Mouse (Mus musculus) stomach, postnatal 0 days (tissue): ENCODE measurements around the gene Prickle1. TPM values are rescaled to one million over a fixed set of nuclear protein-coding genes. Genes with fewer than 3 reads are reported as not detected.

Source experiments
- ATAC-seq: fragments of 200-750 bp; cut with Nextera tagmentation; 2 replicates; pipeline ENCODE4 v1.8.0; 2017; ENCODE audit not compliant: low FRiP score, low TSS enrichment
- DNase-seq: peaks from one replicate; pipeline ENCODE4 v3.0.0-alpha.2; 2016; ENCODE audit warnings: low spot score
- H3K27ac ChIP-seq: fragments of 300-500 bp; sonication (generic); replicated peaks from 2 replicates; pipeline ENCODE4 v1.5.1; 2014; ENCODE audit warnings: mild to moderate bottlenecking, control low read depth
- H3K27me3 ChIP-seq: fragments of 300-500 bp; sonication (generic); 2 replicates; pipeline ENCODE4 v1.6.1; 2014; ENCODE audit warnings: low read length; ENCODE audit not compliant: control insufficient read depth, insufficient read depth
- H3K36me3 ChIP-seq: fragments of 300-500 bp; sonication (generic); 2 replicates; pipeline ENCODE4 v1.6.1; 2014; ENCODE audit warnings: low read length, mixed read lengths; ENCODE audit not compliant: control insufficient read depth, insufficient read depth
- H3K4me1 ChIP-seq: fragments of 300-500 bp; sonication (generic); replicated peaks from 2 replicates; pipeline ENCODE4 v1.6.1; 2014; ENCODE audit warnings: antibody characterized with exemption; ENCODE audit not compliant: control insufficient read depth, insufficient read depth
- H3K4me2 ChIP-seq: fragments of 300-500 bp; sonication (generic); replicated peaks from 2 replicates; pipeline ENCODE4 v1.6.1; 2014; ENCODE audit warnings: low read depth, mild to moderate bottlenecking, control low read depth, moderate library complexity
- H3K4me3 ChIP-seq: fragments of 300-500 bp; sonication (generic); 2 replicates; pipeline ENCODE4 v1.5.1; 2014; ENCODE audit warnings: low read depth, low read length, control low read depth
- H3K9ac ChIP-seq: fragments of 300-500 bp; sonication (generic); 2 replicates; pipeline ENCODE4 v1.6.1; 2014; ENCODE audit warnings: mild to moderate bottlenecking, low read length, control low read depth, mixed read lengths
- H3K9me3 ChIP-seq: fragments of 300-500 bp; sonication (generic); 2 replicates; pipeline ENCODE4 v1.6.1; 2016; ENCODE audit warnings: low read length; ENCODE audit not compliant: control insufficient read depth
- CTCF ChIP-seq: IDR thresholded peaks from 2 replicates; pipeline ENCODE4 v1.5.1; 2016; ENCODE audit warnings: antibody characterized with exemption, low read depth, mild to moderate bottlenecking, moderate library complexity
- EP300 ChIP-seq: optimal IDR thresholded peaks from 2 replicates; pipeline ENCODE3; 2016; ENCODE audit warnings: antibody characterized with exemption
- WGBS: fragments of 180-500 bp; shearing (Covaris S2); extraction: QIAGEN DNeasy Blood & Tissue Kit; methylation state at CpG from one replicate; pipeline ENCODE4 v1.1.7; 2014; 5-methylcytosine and 5-hydroxymethylcytosine counted together
- polyA plus RNA-seq: library from polyadenylated mRNA; unstranded; fragments of >200 nt; fragmentation: Nextera tagmentation; extraction: Ambion mirVana; gene quantifications from 2 replicates; pipeline ENCODE4 v1.2.1, GENCODE M21; 2015

Prickle1 gene
- polyA plus RNA-seq, 1 experiment from 2014 or later: 6.5 TPM

DNA sequence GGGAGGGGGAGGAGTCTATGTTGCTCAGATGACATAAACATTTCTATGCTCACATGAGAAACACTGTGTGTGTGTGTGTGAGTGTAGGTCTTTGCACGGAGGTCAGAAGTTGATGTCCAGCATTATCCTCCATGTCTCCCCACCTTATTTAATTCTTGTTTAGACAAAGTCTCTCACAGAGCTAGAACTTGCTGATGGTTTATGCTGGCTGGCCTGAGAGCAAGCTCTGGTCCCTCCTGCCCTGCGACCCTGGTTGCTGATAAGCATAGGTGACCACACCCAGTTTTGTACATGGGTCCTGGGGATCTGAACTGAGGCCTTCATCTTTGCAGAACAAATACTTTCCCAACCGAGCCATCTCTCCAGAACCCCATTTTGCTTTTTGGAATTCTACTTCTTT is 3.1 kb downstream of the Prickle1 start:
- 40% methylated on average over 3 of the region's 3 CpGs for WGBS
- no peaks in the 10 kb centered on the region for H3K4me1 ChIP-seq
- H3K27me3 ChIP-seq: no peaks in the 10 kb centered on the region
- TF ChIP-seq CTCF (no peak), EP300 (no peak)
- H3K9me3 ChIP-seq: no peaks in the 10 kb centered on the region
- H3K36me3 ChIP-seq: no peaks in the 10 kb centered on the region
- no peak overlapping the region for H3K4me3 ChIP-seq
- H3K9ac ChIP-seq: no peak overlapping the region
- no peak for DNase-seq
- peak overlapping the region; percentile 52; the same call in 1 of the 2 replicates for H3K4me2 ChIP-seq
- H3K27ac ChIP-seq: peak overlapping the region; percentile 76; the same call in 1 of the 2 replicates
- ATAC-seq: no peak

DNA sequence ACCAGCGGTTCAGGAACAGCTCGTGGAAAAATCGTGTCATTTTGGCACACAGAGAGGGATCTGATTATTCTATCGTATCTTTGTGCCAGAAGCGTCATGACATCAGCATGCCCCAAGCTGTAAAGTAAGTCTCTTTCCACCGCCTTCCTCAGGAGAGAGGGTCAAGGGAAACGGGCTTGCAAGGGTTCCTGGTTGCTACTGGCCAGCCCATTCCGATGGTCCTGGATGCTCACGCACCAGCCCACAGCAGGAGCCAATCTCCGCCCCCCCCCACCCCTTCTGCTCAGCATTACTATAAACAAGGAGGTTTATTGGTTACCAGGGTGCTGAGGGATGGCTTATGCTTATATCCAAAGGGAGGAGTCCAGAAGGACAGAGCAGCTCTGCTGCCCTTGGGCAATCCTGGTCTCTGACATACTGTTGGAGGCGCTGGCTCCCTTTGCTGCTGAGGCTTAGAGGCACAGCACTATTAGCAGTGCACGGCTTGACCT is 3.8 kb downstream of the Prickle1 start:
- Histone ChIP-seq H3K4me2 (peak overlapping the region; percentile 52), H3K9me3 (no peaks in the 10 kb centered on the region), H3K9ac (no peak overlapping the region), H3K27me3 (no peaks in the 10 kb centered on the region), H3K36me3 (no peaks in the 10 kb centered on the region), H3K4me1 (no peaks in the 10 kb centered on the region), H3K27ac (peak overlapping the region; percentile 76), H3K4me3 (peak overlapping the region; percentile 31)
- TF ChIP-seq CTCF: peak; percentile 66
- TF ChIP-seq EP300: no peak
- 10% methylated on average over 12 of the region's 12 CpGs for WGBS
- ATAC-seq (peak; percentile 56; the same call in 1 of the 2 replicates), DNase-seq (peak; percentile 61)

DNA sequence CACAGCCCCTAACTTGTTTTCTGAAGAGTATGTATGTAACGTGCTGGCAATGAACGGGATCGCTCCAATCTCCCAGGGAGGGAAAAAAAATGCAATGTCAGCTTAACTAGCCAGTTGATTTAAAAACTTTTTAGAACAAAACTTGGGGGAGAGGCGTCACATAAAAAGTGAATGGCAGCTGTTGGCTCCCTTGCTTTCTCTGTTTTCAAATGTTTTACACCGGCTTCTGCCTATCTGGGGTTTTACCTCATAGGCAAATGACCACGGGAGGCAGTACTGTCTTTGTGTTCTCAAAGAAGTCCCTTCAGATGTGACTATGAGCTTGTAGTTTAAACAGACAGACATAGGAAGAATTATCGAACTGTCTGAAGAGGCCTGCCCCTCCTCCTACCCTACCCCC is 4.3 kb downstream of the Prickle1 start:
- DNase-seq: no peak
- Histone ChIP-seq H3K4me3 (peak overlapping the region; percentile 31), H3K36me3 (no peaks in the 10 kb centered on the region), H3K9me3 (no peaks in the 10 kb centered on the region), H3K4me2 (peak overlapping the region; percentile 52), H3K9ac (no peak overlapping the region), H3K4me1 (no peaks in the 10 kb centered on the region), H3K27ac (peak overlapping the region; percentile 76), H3K27me3 (no peaks in the 10 kb centered on the region)
- TF ChIP-seq EP300: no peak
- peak; percentile 33; the same call in 1 of the 2 replicates for TF ChIP-seq CTCF
- ATAC-seq: no peak
- 28% methylated on average over 7 of the region's 7 CpGs for WGBS

DNA sequence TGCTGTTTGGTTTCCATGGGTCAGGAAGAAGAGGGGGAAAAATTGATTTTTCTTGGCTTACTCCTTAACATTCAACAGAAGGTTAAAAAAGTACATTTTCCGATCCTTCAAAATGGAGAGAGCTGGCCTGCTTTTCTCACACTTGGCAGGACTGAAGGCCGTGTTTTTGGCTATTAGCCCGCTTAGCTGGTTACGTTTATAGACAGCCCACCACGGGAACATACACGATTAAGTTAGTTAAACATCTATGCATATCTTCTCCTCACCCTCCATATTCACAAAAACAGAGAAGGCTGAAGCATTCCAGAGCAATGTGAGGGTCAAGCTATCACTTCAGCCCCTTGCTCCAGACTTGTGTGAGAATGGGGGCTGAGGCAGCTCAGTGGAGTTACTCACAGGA is 7.3 kb downstream of the Prickle1 start:
- no peaks in the 10 kb centered on the region for H3K9me3 ChIP-seq
- TF ChIP-seq CTCF (no peak), EP300 (no peak)
- H3K4me2 ChIP-seq: no peak overlapping the region
- DNase-seq (no peak), ATAC-seq (no peak)
- H3K4me3 ChIP-seq: no peak overlapping the region
- H3K27ac ChIP-seq: peak overlapping the region; percentile 14; the same call in 1 of the 2 replicates
- no peak overlapping the region for H3K9ac ChIP-seq
- no peaks in the 10 kb centered on the region for H3K36me3 ChIP-seq
- H3K27me3 ChIP-seq: no peaks in the 10 kb centered on the region
- no peaks in the 10 kb centered on the region for H3K4me1 ChIP-seq
- 39% methylated on average over 6 of the region's 6 CpGs for WGBS

DNA sequence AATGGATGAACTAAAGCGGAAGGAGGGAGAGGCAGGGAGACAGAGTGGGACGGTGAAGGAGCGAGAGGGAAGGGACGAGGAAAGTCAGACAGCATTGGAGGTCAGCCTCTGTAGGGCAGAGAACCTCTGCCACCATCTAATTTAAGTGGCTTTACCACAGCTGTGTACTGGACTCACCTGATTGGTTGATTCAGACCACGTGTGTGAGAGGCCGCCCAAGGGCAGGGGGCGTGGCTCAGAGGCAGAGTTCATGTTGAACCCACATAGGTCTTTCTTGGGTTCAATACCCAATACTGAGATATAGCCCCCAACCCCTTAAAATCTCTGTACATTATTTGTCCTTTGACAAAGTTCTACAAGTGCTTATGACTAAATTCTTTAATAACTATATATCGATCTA is 8.0 kb downstream of the Prickle1 start:
- Histone ChIP-seq H3K36me3 (no peaks in the 10 kb centered on the region), H3K27ac (no peak overlapping the region), H3K9ac (no peak overlapping the region), H3K4me1 (no peaks in the 10 kb centered on the region), H3K27me3 (no peaks in the 10 kb centered on the region), H3K4me2 (no peak overlapping the region; the same call in 1 of the 2 replicates), H3K4me3 (no peak overlapping the region), H3K9me3 (no peaks in the 10 kb centered on the region)
- no peak for ATAC-seq
- DNase-seq: no peak
- no peak for TF ChIP-seq CTCF
- no peak for TF ChIP-seq EP300
- 80% methylated on average over 8 of the region's 8 CpGs for WGBS

DNA sequence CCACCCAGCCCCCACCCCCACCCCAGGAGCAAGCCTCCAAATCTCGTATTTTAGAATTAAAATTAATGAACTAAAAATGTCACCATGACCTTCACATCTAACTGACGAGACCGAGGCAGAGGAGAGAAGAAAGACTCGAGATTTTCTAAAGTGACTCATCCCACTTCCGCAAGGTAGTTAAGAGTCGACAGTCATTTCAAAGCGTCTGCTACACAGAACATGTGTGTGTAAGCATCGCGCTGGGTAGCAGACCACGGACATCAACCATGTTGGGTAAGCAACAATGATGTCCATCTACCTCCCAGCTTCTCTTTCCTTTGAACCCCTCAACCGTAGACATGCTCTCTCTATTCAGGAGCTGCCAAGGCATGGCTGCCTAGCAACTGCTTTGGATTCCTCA is 12.6 kb downstream of the Prickle1 start:
- no peak overlapping the region for H3K4me2 ChIP-seq
- no peak overlapping the region for H3K4me3 ChIP-seq
- ATAC-seq (no peak), DNase-seq (no peak)
- no peak overlapping the region for H3K9ac ChIP-seq
- H3K9me3 ChIP-seq: no peaks in the 10 kb centered on the region
- no peaks in the 10 kb centered on the region for H3K27me3 ChIP-seq
- no peaks in the 10 kb centered on the region for H3K4me1 ChIP-seq
- H3K27ac ChIP-seq: no peak overlapping the region
- TF ChIP-seq CTCF (no peak), EP300 (no peak)
- 81% methylated on average over 11 of the region's 11 CpGs for WGBS
- no peaks in the 10 kb centered on the region for H3K36me3 ChIP-seq
